Mouse (Mus musculus) lung, postnatal 0 days (tissue): Measurements from ENCODE around the gene Pard3b. TPM values are rescaled to one million over a fixed set of nuclear protein-coding genes. Genes with fewer than 3 reads are reported as not detected.

Experiments used
- ATAC-seq: fragments of 200-750 bp; cut with Nextera tagmentation; 2 replicates; pipeline ENCODE4 v1.8.0; 2017; ENCODE audit warnings: moderate library complexity
- DNase-seq: peaks from one replicate; pipeline ENCODE4 v3.0.0-alpha.2; 2016; ENCODE audit warnings: low spot score
- H3K27ac ChIP-seq: fragments of 300-500 bp; sonication (generic); 2 replicates; pipeline ENCODE4 v1.5.1; 2014; ENCODE audit warnings: antibody characterized with exemption, mild to moderate bottlenecking, low read length, mixed read lengths
- H3K27me3 ChIP-seq: fragments of 300-500 bp; sonication (generic); replicated peaks from 2 replicates; pipeline ENCODE4 v1.6.1; 2014; ENCODE audit warnings: low read length, mixed read lengths; ENCODE audit not compliant: insufficient read depth
- H3K36me3 ChIP-seq: fragments of 300-500 bp; sonication (generic); 2 replicates; pipeline ENCODE4 v1.6.1; 2014; ENCODE audit warnings: low read length, mixed read lengths; ENCODE audit not compliant: insufficient read depth
- H3K4me1 ChIP-seq: fragments of 300-500 bp; sonication (generic); 2 replicates; pipeline ENCODE4 v1.6.1; 2014; ENCODE audit warnings: antibody characterized with exemption, low read depth, low read length, mixed read lengths; ENCODE audit not compliant: insufficient read depth
- H3K4me2 ChIP-seq: fragments of 300-500 bp; sonication (generic); replicated peaks from 2 replicates; pipeline ENCODE4 v1.6.1; 2014; ENCODE audit warnings: low read depth, mild to moderate bottlenecking, low read length, moderate library complexity, mixed read lengths
- H3K4me3 ChIP-seq: fragments of 300-500 bp; sonication (generic); 2 replicates; pipeline ENCODE4 v1.5.1; 2014; ENCODE audit warnings: low read depth, low read length
- H3K9ac ChIP-seq: fragments of 300-500 bp; sonication (generic); replicated peaks from 2 replicates; pipeline ENCODE4 v1.6.1; 2014; ENCODE audit warnings: low read depth, mild to moderate bottlenecking
- H3K9me3 ChIP-seq: fragments of 300-500 bp; sonication (generic); 2 replicates; pipeline ENCODE4 v1.6.1; 2016; ENCODE audit warnings: low read length, mixed read lengths
- CTCF ChIP-seq: IDR thresholded peaks from 2 replicates; pipeline ENCODE4 v1.5.1; 2016; ENCODE audit warnings: antibody characterized with exemption, mild to moderate bottlenecking
- EP300 ChIP-seq: IDR thresholded peaks from 2 replicates; pipeline ENCODE4 v1.6.1; 2016; ENCODE audit warnings: antibody characterized with exemption, mild to moderate bottlenecking, control low read depth
- WGBS: fragments of 180-500 bp; shearing (Covaris S2); extraction: QIAGEN DNeasy Blood & Tissue Kit; methylation state at CpG from one replicate; pipeline ENCODE4 v1.1.7; 2014; 5-methylcytosine and 5-hydroxymethylcytosine counted together
- polyA plus RNA-seq: library from polyadenylated mRNA; unstranded; fragments of >200 nt; fragmentation: Nextera tagmentation; extraction: Ambion mirVana; gene quantifications from 2 replicates; pipeline ENCODE4 v1.2.1, GENCODE M21; 2015

Pard3b gene
- polyA plus RNA-seq, 1 experiment from 2014 or later, result 19.1 TPM

DNA sequence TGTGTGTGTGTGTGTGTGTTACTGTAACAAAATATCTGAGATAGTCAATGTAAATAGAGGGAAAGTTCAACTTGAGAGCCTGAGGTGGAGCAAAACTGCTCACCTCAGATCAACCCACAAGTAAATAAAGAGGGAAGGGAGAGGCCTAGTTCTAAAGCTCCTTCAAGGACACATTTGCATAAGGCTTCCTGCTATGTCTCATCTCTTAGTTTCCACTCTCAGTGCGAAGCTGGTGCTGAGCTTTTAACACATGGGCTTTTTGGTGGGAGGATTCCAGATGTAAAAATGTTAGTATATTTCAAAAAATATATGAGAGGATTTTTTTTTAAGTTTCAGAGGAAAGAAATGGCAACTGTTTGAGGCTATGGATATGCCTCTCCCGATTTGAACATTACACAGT lies 294.9 kb downstream of the Pard3b start:
- Histone ChIP-seq H3K36me3 (no peaks in the 10 kb centered on the region), H3K9ac (no peak overlapping the region), H3K27me3 (no peaks in the 10 kb centered on the region), H3K9me3 (no peaks in the 10 kb centered on the region), H3K4me1 (no peaks in the 10 kb centered on the region), H3K4me3 (no peak overlapping the region), H3K4me2 (no peak overlapping the region), H3K27ac (no peak overlapping the region)
- DNase-seq, result no peak
- no peak for TF ChIP-seq CTCF
- TF ChIP-seq EP300, result no peak
- WGBS, result 64% methylated on average over 2 of the region's 2 CpGs
- no peak for ATAC-seq

DNA sequence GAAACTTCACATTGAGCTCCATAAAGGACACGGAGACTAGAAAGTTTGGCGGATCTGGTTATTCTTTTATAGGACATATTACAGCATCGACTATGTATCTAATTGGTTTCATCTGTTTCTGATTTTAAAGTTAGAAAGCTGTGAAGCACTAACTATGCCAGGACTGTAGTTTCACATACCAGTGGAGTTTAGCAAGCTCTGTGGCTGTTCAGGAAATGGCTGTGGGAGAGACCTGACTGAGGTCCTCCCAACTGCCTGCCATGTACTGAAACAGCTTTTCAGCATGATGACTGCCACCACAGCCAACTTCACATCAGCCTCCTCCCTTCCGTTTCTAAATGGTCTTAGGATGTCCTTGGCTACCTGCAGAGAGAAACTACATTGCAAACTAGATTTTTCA lies 296.1 kb downstream of the Pard3b start:
- 90% methylated on average over 4 of the region's 4 CpGs for WGBS
- Histone ChIP-seq H3K4me3 (no peak overlapping the region), H3K9ac (no peak overlapping the region), H3K9me3 (no peaks in the 10 kb centered on the region), H3K4me2 (no peak overlapping the region), H3K27me3 (no peaks in the 10 kb centered on the region), H3K4me1 (no peaks in the 10 kb centered on the region), H3K36me3 (no peaks in the 10 kb centered on the region), H3K27ac (no peak overlapping the region)
- ATAC-seq (no peak), DNase-seq (no peak)
- TF ChIP-seq CTCF (no peak), EP300 (no peak)

DNA sequence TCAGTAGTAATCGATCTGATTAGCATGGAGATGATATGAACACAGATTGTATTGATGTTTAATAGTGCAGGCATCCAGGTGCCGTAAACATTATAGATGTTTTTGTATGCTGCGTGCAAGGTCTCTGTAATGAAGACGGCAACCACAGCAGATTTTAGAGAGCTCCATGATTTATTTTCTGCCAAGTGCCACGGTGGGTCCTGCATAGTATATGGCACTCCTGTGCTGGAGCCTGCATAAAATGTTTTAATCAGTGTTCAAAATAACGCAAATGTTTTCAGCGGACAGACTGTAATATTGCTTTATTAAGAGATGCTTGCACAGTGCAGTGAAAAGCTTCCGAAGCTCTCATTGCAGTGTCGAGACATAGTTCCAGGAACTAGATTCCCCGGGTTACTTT lies 301.3 kb downstream of the Pard3b start:
- H3K36me3 ChIP-seq, result no peaks in the 10 kb centered on the region
- no peak for TF ChIP-seq CTCF
- no peak for TF ChIP-seq EP300
- no peak overlapping the region for H3K9ac ChIP-seq
- no peak for DNase-seq
- no peak overlapping the region for H3K4me2 ChIP-seq
- no peak overlapping the region for H3K4me3 ChIP-seq
- no peak overlapping the region for H3K27ac ChIP-seq
- ATAC-seq, result no peak
- H3K27me3 ChIP-seq, result no peaks in the 10 kb centered on the region
- H3K4me1 ChIP-seq, result no peaks in the 10 kb centered on the region
- no peaks in the 10 kb centered on the region for H3K9me3 ChIP-seq
- WGBS, result 79% methylated on average over 10 of the region's 10 CpGs

DNA sequence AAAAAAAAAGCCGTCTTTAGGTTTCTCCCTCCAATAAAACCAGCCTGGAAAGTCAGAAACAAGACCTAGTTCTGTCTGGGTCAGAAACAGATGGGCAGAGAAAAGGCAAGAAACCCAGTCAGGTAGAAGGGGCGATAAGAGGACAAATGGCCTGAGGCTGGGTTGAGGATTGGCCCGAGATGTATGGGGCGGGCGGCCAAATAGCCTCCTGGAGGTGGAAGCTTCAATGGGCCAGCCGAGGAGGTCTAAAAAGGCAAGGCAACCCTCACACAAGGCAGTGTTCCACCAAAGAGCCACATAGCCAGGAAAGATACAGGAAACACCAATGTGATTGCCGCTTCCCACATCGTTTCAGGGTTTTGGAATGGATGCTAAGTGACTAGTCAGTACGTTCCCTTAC lies 322.9 kb downstream of the Pard3b start:
- Histone ChIP-seq H3K4me2 (no peak overlapping the region), H3K4me1 (no peaks in the 10 kb centered on the region), H3K36me3 (no peaks in the 10 kb centered on the region), H3K9ac (no peak overlapping the region), H3K27ac (no peak overlapping the region), H3K4me3 (no peak overlapping the region), H3K9me3 (no peaks in the 10 kb centered on the region), H3K27me3 (no peaks in the 10 kb centered on the region)
- 95% methylated on average over 9 of the region's 9 CpGs for WGBS
- TF ChIP-seq CTCF, result no peak
- no peak for TF ChIP-seq EP300
- DNase-seq (no peak), ATAC-seq (no peak)

DNA sequence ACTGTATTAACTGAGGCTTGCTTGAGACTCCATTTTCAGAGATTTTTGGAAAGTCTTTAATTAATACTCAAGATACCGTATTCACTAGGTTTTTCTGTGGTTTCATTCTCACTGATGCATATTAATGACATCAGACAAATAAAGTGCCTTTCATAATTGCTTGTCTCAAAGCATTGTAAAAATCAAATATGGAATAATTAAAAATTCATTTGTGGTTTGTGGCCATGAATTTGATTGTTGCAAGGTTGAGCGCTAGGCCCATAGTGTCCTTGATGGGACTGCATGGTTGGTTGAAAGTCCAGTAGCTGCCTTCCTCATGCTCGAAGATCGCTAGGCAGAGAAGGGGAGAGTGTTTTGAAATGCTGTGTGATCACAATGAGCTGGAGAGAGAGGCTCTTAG lies 323.9 kb downstream of the Pard3b start:
- ATAC-seq (no peak), DNase-seq (no peak)
- Histone ChIP-seq H3K9me3 (no peaks in the 10 kb centered on the region), H3K9ac (no peak overlapping the region), H3K27me3 (no peaks in the 10 kb centered on the region), H3K4me2 (no peak overlapping the region), H3K4me1 (no peaks in the 10 kb centered on the region), H3K4me3 (no peak overlapping the region), H3K27ac (no peak overlapping the region), H3K36me3 (no peaks in the 10 kb centered on the region)
- no peak for TF ChIP-seq EP300
- no peak for TF ChIP-seq CTCF
- WGBS, result 86% methylated on average over 4 of the region's 4 CpGs

DNA sequence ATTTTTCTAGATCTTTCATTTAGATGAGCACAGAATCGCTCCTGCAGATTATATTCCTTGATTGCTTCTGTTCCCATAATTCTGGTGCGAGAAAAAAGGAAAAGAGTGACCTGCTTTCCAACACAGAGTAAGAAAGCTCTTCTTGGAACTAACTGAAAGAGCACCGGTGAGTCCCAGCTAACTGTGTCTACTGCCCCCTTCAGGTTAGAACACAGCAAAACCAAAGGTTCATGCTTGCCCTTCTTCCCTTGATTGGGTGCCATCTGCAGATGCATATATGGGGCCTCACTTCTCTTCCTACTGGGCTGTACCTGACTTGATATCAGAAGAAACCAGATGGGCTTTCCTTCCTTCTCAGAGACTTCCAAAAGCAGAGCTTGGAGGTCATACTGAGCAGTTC lies 328.5 kb downstream of the Pard3b start:
- ATAC-seq, result no peak
- H3K9ac ChIP-seq, result no peak overlapping the region
- no peaks in the 10 kb centered on the region for H3K27me3 ChIP-seq
- WGBS, result 73% methylated on average over 3 of the region's 3 CpGs
- no peak overlapping the region for H3K27ac ChIP-seq
- DNase-seq, result peak; percentile 18
- no peak overlapping the region for H3K4me2 ChIP-seq
- H3K36me3 ChIP-seq, result no peaks in the 10 kb centered on the region
- TF ChIP-seq CTCF (peak; percentile 60), EP300 (no peak)
- no peaks in the 10 kb centered on the region for H3K9me3 ChIP-seq
- peaks cover 5% of the 10 kb centered on the region; the same call in 1 of the 2 replicates for H3K4me1 ChIP-seq
- H3K4me3 ChIP-seq, result no peak overlapping the region

DNA sequence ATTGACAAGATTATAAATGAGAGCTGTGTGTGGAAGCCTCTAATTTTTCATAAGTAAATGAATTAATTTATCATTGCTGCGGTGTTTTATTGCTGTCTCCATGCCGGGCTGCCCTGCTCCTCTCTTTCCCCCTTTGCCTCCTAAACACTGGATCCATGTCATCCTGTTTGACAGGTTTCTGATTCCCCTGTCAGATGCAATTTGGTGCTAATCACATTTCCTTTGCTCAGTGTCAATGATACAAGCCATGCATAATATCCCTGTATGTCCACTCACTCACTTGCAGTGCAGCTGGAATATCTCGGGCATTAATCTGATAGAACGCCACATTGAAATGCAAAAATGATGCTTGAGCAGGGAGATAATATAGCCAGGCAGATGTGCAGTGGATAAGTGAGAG lies 329.2 kb downstream of the Pard3b start:
- no peak for ATAC-seq

More for the DNA sequence above, 329.2 kb downstream of the Pard3b start:
- H3K27ac ChIP-seq, result no peak overlapping the region
- no peak overlapping the region for H3K4me2 ChIP-seq
- H3K9ac ChIP-seq, result no peak overlapping the region
- peaks cover 5% of the 10 kb centered on the region; the same call in 1 of the 2 replicates for H3K4me1 ChIP-seq
- DNase-seq, result no peak
- H3K36me3 ChIP-seq, result no peaks in the 10 kb centered on the region
- 80% methylated on average over 4 of the region's 4 CpGs for WGBS
- H3K4me3 ChIP-seq, result no peak overlapping the region
- no peaks in the 10 kb centered on the region for H3K9me3 ChIP-seq
- no peaks in the 10 kb centered on the region for H3K27me3 ChIP-seq
- TF ChIP-seq CTCF (no peak), EP300 (no peak)
